Mouse (Mus musculus) stomach, postnatal 0 days (tissue): ENCODE measurements around the gene Rgs5.

ENCODE experiments used
- CTCF ChIP-seq: IDR thresholded peaks from 2 replicates; pipeline ENCODE4 v1.5.1; 2016; ENCODE audit warnings: antibody characterized with exemption, low read depth, mild to moderate bottlenecking, moderate library complexity
- EP300 ChIP-seq: optimal IDR thresholded peaks from 2 replicates; pipeline ENCODE3; 2016; ENCODE audit warnings: antibody characterized with exemption

DNA sequence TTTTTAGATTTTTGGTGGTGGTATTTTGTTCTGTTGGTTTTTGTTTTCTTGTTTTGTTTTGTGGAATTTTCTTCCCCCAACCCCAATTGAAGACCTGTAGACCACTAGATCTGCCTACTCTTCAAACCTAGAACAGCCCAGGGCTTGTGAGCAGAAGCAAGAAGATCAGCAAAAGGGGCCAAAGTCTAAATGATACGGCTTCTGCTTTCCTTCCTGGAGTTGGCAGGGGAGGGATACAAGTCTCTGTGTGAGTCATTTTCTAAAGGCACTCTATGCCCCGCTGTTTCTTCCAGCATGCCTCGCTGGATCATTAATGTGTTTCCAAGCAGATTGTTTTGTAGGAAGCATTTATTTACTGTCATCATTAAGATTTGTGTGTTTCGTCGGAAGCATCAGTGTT is 85.8 kb downstream of the Rgs5 start:
- TF ChIP-seq CTCF = no peak
- TF ChIP-seq EP300 = no peak
